Mouse (Mus musculus) ES-Bruce4 (cell line): ENCODE measurements around the gene Tor4a.

ENCODE experiments used
- CTCF ChIP-seq: IDR thresholded peaks from one replicate; pipeline ENCODE4 v1.8.1; 2011; ENCODE audit warnings: low read depth, low read length
- EP300 ChIP-seq: IDR thresholded peaks from 2 replicates; pipeline ENCODE4 v1.6.1; 2011; ENCODE audit warnings: low read depth, low read length; ENCODE audit not compliant: insufficient read depth
- POLR2A ChIP-seq: IDR thresholded peaks from one replicate; pipeline ENCODE4 v1.8.1; 2011; ENCODE audit warnings: low read length; ENCODE audit not compliant: insufficient read depth

GRCm38 (mm10) chr2:25224492-25224765 lies 27.7 kb upstream of the Tor4a start, which contains the start of gene Tubb4b:
- TF ChIP-seq CTCF, result no peak
- TF ChIP-seq POLR2A, result peak; percentile 98
- TF ChIP-seq EP300, result no peak
